Mouse (Mus musculus) right cerebral cortex, postnatal 4 days (tissue): ENCODE results near the gene E2f6.

Source experiments
- DNase-seq: peaks from one replicate; pipeline ENCODE4 v3.0.0-alpha.2; 2022

The E2f6 gene

DNA sequence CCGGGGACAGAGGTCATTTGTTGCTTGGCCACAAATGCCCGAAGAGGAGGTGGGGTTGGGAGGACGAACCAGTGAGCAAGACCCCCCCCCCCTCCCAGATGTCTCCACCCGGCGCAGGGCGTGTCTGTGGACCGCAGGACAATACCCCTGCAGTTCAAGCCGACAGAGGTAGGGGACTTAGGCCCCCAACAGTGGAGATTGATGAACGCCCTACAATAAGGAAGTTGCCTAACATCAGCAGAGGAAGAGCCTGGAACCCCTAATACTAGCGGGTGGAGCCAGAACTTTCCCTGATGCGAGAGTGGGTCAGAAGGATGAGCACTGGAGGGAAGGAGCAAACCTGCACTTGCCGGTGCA, 9.8 kb upstream of the E2f6 start:
- DNase-seq, result no peak

DNA sequence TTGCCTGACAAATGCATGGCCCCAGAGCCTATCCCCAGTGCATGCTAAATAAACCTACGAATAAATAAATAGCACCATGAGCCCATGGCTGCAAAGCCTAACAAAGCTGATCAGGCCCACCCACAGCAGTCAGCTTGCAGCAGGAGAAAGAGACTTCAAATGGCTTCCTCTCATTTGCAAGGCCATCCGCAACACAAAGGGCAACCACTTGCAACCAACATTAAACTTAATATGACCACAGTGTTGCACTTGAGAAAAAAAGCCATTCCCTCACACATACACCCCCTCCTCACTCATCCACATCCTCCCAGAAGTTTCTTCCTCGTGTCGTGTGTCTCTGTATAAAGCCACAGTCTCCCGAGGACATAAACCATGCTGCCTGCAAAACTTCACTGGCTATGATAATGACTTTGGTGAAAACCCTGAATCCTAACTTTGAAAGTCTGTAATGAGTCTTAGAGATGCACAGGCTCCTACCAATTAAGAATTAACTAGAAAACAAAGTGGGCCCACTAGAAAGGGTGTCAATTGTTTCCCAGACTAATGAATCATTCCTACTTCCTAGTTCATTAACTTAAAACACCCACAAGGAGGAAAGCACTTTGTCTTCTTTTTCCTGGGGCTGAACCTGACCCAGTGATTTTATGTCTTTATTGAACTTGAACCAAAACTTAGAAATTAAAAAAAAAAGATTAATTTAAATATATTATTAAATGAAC, 7.4 kb upstream of the E2f6 start:
- no peak for DNase-seq

DNA sequence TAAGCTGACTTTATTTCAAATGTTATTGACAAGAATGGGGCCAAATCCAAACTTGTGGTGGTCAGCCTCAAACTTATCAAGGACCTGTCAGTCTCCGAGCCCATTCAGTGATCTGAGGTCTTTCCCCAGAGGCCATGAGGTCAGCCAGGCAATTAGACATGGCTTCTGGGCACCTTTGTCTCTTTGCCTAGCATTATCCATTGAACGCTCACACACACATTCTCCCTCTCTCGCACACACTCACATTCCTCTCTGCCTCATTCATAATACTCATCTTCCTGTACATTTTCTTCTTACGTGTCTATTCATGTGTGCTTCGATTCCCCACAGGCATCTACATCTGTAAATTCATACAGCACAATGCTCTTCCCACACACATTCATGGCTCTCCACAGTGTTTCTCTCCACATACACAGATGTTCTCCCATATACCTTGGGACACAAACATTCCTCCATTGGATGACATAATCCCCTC, 6.8 kb upstream of the E2f6 start:
- no peak for DNase-seq

DNA sequence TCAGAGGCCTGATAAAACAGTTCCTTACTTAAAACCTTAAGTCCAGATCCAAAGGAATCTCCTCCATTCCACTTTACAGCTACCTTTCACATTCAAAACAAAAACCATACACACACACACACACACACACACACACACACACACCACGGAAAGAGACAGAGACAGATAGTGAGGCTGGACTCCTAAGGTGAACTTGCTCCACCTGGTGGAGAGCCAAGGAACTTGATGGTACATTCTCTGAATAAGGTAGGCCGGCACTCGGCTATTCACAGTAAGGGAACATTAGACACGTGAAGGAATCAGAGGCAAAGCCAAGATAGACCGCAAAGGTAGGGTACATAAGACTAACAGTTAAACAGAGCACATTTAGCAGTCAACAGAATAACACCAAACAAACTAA, 5.3 kb upstream of the E2f6 start:
- DNase-seq, result peak; percentile 85

DNA sequence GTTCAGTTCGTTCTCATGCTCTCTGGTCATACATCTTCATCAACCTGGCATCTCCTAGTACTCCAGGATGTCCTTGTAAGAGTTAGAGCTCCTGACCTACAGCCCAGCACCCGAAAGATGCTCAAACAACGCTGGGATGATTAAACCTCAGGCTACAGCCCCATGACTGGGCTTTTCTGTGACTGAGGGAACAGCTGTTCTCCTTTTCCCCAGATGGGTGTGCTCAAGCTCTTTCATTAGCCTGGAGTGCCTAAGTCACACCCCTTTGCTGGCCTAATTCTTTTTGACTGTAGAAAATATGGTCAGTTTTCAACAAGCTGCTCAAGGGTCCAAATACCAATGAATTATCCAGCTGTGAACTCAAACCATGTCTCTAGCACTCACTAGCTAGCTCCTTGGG, 2.7 kb upstream of the E2f6 start:
- DNase-seq, result peak; percentile 20

DNA sequence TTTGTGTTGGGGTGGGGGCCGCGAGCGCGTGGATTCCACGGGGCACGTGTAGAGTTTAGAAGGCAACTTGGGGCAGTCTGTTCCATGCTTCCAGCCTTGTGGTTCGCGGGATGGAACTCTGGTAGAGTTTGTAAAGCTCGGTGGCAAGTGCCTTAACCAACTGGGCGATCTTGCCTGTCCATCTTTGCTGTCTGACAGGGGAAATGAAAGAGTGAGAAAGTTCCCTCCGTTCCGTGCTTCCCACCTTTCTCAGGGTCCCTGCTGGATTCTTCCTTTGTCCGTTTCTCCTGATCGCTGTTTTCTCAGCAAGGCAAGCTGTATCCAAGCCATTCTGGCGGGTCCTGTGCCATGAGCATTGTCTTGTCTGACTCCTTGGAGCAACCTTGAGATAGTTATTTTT, 714 bp downstream of the E2f6 start:
- no peak for DNase-seq

DNA sequence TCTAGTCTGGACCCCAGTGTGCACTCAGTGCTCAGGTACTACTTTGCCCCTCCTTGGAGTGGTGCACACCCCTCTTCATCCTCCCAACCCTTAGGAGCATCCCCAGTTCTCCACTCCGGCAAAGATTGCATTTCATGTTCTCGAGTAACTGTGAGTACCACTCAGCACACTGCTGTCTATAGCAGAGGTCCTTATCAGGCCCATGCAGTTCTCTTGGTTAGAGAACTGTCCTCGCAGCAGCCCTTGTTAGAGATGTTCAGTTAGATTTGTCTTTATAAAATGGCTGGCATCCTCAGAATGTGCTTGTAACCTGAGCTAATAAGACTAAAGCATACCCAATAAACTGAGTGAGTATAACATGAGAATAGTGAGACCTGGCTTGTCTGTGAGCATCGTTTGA, 6.4 kb downstream of the E2f6 start:
- no peak for DNase-seq

DNA sequence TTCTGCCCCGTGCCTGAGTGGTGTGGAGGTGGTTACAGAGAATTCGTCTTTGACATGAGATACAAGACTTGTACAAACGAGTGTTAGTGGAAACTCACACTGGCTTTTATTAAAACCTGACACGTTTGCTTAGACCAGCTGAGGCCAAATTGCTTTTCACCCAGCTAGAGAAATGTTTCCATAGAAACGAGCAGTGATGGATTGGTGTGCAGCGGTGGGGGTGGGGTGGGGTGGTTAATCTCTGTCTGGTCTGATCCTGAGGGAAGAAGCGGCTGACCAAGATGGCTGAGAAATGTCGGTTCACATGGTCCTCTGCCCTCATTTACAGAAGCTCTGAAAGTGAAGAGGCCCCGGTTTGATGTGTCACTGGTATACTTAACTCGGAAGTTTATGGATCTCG, 7.8 kb downstream of the E2f6 start:
- no peak for DNase-seq

DNA sequence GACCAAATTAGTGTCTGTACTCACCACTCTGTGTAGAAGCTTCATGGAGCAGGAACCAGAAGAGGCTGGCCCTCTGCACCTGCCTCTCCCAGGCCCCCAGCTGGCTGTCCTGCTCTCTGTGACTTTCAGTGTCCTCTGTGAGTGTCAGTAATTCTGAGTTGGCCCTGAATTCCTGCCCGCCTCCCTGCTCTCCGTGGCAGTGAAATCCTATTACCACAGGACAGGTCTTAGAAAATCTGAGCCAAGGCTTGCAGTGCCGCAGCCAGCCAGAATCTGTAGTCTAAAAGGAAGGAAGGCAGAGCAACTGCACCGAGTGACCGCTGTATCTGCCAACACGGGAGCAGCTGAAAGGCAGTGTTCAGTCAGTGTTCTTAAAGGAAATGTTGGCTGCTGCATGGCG, 10.0 kb downstream of the E2f6 start:
- no peak for DNase-seq

DNA sequence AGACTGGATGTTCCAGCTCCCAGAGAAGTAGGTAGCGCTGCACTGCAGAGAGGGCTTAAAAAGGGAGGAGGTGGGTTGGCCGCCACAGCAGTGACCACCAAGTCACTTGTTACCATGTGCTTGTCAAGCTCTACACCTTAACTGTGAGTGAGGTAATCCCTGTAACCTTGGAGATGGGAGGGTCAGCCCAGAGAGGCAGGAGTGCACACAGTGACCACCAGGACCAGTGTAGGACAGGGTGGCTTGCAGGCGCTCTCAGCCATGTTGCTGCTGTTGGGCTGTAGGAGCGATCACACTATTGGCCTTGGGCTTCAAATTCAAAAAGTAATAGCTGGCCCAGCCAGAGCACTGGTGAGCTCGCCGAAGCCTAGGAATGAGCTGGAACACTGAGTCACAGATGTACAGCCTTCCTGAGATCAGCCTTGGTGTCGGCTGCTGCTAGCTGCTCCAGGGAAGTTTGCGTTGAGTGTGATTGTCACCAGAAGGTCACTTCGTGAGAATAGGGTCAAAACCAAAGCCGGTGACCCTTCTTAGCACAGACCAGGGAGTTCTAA, 11.5 kb downstream of the E2f6 start:
- no peak for DNase-seq

DNA sequence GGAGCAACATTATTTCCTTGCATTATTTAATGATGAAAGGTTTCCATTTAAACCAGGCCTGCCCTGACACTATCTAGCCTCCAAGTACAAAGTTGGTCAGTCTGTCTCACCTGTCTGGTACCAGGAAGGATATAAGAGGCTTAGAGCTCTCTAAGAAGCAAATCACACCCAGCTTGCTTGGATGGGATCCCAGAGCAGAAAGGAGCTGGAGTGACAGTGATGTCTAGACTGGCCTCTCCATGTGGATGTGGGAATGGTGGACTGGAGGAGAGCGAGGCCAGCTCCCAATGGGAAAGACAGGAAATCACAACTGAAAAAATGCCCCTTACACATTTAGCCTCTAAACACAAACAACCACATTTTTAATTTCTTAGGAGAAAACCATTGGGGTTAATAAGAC, 12.9 kb downstream of the E2f6 start:
- no peak for DNase-seq

DNA sequence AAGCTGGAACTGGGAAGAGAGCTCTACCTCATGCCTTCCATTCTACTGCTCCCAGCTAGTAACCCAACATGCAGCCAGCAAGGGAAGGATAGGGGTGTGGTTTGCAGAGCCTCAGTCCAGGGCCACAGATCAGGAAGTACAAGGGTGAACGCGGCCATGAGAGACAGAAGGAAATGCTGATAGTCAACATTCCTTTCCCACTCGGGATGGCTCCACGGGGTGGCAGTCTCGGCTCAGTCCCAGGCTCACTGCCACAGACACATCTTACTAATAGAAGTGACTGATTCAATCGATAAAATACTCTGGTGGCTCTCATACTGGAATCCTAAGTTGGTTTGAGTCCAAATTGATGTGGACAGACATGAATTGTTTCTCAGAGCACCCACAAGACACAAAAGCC, 17.7 kb downstream of the E2f6 start:
- DNase-seq, result peak; percentile 19

DNA sequence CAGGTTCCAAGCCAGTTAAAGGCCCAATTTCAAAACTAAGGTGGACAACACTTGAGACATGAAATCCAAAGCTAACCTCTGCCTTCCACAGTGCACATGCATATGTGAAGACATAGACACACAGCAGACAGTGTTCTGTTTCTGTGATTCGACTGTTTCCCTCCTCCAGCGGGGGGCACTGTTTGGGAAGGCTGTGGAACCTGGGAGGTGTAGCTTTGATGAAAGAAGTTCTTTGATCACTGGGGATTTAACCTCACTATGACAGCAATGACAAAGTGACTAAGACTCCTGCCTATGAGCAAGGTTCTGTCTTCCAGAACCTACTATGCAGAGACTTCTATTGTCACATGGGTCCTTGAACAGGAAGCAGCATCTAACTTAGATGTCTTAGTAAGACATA, 19.0 kb downstream of the E2f6 start:
- DNase-seq, result no peak

DNA sequence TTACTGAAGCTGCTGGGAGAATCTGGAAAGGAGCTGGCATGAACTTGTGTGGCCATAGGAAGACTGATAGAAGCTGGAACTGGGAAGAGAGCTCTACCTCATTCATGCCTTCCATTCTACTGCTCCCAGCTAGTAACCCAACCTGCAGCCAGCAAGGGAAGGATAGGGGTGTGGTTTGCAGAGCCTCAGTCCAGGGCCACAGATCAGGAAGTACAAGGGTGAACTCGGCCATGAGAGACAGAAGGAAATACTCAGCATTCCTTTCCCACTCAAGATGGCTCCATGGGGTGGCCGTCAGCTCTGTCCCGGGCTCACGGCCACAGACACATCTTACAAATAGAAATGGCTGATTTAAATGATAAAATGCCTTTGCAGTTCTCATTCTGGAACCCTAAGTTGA, 20.3 kb downstream of the E2f6 start:
- DNase-seq, result no peak

DNA sequence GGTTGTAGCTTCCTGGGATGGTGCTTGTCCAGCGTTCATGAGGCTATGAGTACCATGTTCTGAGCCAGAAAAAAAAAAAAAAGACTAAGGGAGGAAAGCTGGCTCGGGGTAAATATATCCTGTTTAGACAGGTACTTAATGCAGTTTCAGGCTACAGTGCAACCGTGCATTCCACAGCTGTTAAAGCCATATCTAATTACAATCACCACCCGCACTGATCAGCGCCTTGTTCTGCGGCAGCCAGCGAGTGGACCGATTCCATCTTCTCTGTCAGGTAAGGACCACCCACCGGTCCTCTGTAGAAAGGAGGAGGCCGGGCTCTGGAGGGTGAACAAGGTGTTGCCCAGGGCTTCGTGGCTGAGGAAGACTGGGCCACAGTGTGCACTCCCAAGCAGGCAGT, 23.9 kb downstream of the E2f6 start:
- DNase-seq, result no peak

DNA sequence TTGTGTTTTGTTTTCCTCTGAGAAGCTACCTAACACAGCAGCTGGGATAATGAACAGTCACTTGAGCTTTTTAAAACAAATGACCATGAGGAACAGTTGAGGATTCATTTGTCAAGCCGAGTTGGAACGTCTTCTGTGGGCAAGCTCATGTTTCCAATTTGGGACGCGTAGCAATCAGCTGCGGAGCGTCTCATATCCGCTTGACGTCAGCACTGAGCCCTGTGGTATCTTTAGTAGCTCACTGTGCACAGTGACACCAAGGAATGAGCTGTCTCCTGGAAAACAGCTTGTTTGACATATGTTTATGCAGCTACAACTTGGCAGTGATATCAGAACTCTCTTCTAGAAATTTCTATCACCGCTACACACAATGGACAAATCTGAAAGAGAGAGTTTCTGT, 25.4 kb downstream of the E2f6 start:
- peak; percentile 34 for DNase-seq

DNA sequence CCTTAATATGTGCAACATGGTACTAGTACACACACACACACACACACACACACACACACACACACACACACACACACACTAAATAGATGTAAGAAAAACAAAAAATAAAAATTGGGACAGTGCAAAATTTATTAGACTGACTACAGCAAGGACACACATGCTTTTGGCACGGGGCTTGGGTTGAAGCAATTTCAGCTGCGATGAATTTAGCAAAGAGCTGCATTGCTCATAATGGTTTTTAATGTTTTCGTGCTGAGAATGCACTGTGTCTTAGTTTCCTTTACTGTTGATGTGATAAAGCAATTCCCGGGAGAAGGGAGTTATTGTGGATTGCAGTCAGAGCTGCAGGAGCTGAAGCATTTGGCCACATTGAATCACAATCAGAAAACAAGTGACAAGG, 27.0 kb downstream of the E2f6 start:
- DNase-seq, result no peak

DNA sequence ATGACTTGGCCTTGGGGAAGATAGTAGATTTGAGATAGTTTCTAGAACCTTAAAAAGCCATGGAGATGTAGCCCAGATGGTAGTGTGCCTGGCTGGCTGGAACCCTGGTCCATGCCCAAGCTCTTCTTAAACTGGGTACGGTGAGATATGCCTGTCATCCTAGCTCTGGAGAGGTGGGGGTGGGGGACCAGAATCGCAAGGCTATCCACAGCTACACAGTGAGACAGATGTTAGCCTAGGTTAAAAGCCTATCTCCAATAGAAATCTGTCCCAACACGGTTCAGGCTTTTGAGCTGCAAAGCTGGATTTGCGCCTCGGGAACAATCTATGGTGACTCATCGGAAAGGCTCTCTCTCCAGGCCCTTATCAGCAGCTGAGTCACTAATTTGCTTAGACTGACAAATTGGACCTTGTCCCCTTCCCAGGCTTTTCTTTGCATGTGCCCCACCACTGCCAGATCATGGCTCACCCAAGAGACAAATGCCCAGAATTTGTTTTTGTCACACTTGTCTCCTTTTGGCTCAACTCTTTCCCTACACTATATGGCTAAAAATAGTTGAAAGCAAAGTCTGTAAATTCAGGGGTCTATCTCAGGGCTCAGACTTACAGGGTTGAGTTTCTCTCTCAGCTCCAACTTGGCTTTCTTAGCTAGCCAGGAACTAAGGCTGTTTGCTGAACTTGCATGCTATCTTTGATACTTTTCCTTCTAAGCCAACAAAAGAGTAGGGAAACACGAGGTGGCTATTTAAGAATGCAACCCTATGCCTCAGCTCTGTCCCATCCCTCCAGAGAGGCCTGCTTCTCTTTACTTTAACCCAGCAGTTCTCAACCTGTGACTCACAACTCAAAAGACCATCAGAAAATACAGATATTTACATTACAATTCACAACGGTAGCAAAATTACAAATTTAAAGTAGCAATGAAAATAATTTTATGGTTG, 30.3 kb downstream of the E2f6 start:
- DNase-seq, result no peak

DNA sequence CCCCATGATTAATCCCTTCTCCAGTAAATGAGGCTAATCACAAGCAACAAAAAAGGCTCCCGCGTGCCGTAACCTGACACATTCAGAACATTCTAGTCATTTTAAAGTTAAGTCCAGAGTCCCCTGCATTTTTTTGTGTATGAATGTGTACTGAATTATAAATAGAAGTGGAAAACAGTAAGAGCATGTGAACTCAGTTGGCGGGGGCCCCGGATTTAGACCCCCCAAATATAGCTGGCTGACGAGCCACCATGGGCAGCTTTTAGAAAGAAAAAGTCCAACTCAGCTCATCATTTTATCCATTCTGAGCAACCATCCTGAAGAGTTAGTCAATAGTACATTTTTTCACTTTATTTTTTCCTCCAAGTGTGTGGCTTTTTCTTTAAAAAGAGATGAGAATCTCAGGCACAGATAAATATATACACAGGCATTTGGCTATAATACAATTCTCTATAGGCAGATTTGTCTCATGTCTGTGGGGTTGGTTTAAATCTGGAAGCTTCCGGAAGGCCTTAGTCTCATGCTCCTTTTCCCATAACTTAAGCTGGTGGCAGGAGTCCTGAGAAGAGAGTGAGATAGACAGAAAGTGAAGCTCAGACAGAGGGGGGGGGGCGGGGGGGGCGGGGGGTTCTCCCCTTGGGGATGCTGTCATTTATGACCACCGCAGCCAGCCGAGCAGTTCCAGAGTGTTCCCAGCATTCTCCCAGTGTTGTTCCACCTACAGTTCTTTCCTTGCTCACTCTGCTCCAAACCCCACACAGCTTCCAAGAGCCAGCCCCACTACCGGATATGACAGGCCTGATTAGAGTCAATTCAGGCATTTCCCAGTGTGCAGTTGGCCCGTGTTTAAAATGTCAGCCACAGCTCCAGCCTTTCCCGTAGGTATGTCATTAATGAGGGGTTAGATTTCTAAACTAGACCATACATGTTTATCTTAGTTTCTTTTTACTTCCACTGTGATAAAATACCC, 34.1 kb downstream of the E2f6 start:
- no peak for DNase-seq

DNA sequence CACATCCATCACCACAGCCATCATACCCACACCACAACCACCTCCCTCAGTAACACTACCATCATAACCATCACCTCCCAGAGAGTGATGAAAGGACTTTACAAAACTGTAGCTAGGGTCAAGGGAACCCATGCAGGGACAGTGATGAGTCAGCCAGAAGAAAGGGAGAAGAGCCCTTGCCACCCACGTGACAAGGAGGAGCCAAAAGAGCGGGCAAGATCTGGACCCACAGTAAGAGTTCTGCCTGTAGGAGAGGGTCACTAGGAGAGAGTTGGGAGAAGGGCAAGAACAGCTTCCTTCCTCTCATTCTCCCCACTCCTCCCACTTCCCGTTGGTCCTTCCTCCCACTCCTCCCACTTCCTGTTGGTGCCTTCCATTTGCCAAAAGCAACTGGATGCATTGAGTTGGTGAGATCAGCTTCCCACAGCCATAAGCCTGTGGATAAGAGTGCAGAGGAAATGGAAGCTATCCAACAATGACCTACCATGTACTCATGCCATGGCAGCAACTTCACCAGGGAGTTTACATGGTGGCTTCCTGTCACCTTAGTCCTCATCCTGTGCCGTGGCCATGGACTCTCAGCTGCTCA, 36.5 kb downstream of the E2f6 start:
- no peak for DNase-seq

DNA sequence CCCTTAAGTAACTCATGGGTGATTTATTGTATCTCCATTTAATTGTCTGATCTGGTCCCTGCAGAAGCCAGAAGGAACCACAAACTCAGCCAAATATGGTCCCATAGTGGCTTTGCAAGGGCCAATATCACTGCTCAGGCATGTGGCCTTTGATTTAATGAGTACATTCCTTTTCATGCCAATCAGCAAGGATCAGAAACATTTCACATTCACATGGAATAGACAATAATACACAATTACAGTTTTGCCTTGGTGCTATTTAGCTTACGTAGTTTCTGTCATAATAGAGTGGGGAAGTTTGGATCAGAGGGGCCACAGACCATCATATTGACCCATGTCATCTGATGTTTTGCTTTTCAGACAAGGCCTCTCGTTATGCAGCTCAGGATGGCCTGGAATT, 37.7 kb downstream of the E2f6 start:
- no peak for DNase-seq

DNA sequence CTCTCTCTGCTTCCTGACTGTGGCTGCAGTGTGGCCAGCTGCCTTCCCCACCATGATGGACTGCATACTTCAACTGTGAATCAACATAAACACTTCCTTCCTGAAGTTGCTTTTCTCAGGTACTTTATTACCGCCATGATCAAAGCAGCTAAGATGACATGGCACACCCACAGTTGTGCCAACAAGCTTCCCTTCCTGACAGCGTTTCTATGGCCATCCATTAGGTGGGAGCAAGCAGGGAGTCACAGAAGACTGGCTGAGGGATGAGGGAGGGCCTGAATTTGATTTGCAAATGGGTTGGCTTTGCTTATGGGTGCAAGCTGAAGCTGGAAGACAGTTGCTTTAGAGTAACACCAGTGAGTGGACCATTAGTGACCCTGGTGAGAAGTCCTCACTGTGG, 39.1 kb downstream of the E2f6 start:
- no peak for DNase-seq
